Mouse (Mus musculus) embryonic facial prominence, embryonic 11.5 days (tissue): ENCODE measurements around the gene Myog. TPM values are rescaled to one million over a fixed set of nuclear protein-coding genes. Genes with fewer than 3 reads are reported as not detected.

ENCODE experiments used
- ATAC-seq: fragments of 200-750 bp; cut with Nextera tagmentation; replicated peaks from 2 replicates; pipeline ENCODE4 v1.8.0; 2017; ENCODE audit warnings: low read depth; ENCODE audit not compliant: insufficient number of reproducible peaks, low FRiP score, low TSS enrichment
- DNase-seq: peaks from one replicate; pipeline ENCODE4 v3.0.0-alpha.2; 2015; ENCODE audit warnings: low spot score
- H3K27ac ChIP-seq: fragments of 300-500 bp; sonication (generic); replicated peaks from 2 replicates; pipeline ENCODE4 v1.5.1; 2014; ENCODE audit warnings: mild to moderate bottlenecking, low read depth, low read length, control low read depth
- H3K27me3 ChIP-seq: fragments of 300-500 bp; sonication (generic); 2 replicates; pipeline ENCODE4 v1.6.1; 2014; ENCODE audit warnings: mild to moderate bottlenecking, low read length, moderate library complexity, mixed read lengths; ENCODE audit not compliant: control insufficient read depth, insufficient read depth
- H3K36me3 ChIP-seq: fragments of 300-500 bp; sonication (generic); replicated peaks from 2 replicates; pipeline ENCODE4 v1.6.1; 2014; ENCODE audit warnings: low read depth, mild to moderate bottlenecking, low read length, moderate library complexity, mixed read lengths; ENCODE audit not compliant: control insufficient read depth, insufficient read depth
- H3K4me1 ChIP-seq: fragments of 300-500 bp; sonication (generic); 2 replicates; pipeline ENCODE4 v1.6.1; 2014; ENCODE audit warnings: low read length, mixed read lengths; ENCODE audit not compliant: control insufficient read depth, insufficient read depth
- H3K4me2 ChIP-seq: fragments of 300-500 bp; sonication (generic); 2 replicates; pipeline ENCODE4 v1.6.1; 2014; ENCODE audit warnings: low read depth, mild to moderate bottlenecking, control low read depth, low read length, moderate library complexity
- H3K4me3 ChIP-seq: fragments of 300-500 bp; sonication (generic); 2 replicates; pipeline ENCODE4 v1.5.1; 2014; ENCODE audit warnings: low read depth, low read length, control low read depth
- H3K9ac ChIP-seq: fragments of 300-500 bp; sonication (generic); replicated peaks from 2 replicates; pipeline ENCODE4 v1.6.1; 2014; ENCODE audit warnings: mild to moderate bottlenecking, control low read depth, low read length
- H3K9me3 ChIP-seq: fragments of 300-500 bp; sonication (generic); replicated peaks from 2 replicates; pipeline ENCODE4 v1.6.1; 2016; ENCODE audit warnings: mild to moderate bottlenecking, low read length, inconsistent platforms, mixed read lengths; ENCODE audit not compliant: control insufficient read depth
- WGBS: fragments of 180-500 bp; shearing (Covaris S2); extraction: QIAGEN DNeasy Blood & Tissue Kit; methylation state at CpG from one replicate; pipeline ENCODE4 v1.1.7; 2014; 5-methylcytosine and 5-hydroxymethylcytosine counted together
- polyA plus RNA-seq: library from polyadenylated mRNA; unstranded; fragments of >200 nt; fragmentation: Nextera tagmentation; extraction: Ambion mirVana; gene quantifications from 2 replicates; pipeline ENCODE4 v1.2.1, GENCODE M21; 2014

Gene Myog
- polyA plus RNA-seq, 1 experiment from 2014 or later = 19.8 TPM

DNA sequence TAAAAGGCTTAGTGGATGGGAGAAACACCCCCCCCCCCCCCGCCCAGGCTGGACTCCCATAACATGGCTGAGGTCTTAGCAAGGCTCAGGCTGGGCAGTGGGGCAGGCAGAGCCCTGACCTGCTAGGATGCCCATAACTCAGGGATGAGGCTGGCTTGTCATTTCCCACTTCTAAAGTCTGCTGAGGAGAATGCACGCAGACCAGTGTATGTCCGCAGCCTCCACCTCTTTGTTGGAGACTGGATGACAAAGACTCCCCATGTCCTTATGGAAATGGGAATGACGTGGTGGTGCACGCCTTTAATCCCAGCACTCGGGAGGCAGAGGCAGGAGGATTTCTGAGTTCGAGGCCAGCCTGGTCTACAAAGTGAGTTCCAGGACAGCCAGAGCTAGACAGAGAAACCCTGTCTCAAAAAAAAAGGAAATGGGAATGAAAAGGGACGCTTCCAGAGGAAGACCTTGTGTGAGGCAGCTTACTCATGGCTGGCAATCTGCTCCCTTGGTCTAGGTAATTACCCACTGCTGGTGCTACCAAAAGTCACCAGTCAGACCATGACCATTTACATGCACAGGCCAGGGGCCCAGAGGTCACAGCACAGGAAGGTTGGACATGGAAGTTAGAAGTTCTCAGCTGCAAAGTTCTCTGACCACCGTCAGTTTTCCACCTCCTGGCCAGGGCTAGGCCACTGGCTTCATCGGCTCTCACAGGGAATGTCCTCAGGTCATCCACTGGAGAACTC is 43.8 kb downstream of the Myog start:
- Histone ChIP-seq H3K27ac (no peak overlapping the region), H3K27me3 (no peaks in the 10 kb centered on the region), H3K9ac (no peak overlapping the region), H3K4me1 (no peaks in the 10 kb centered on the region), H3K4me3 (no peak overlapping the region), H3K36me3 (no peaks in the 10 kb centered on the region), H3K4me2 (no peak overlapping the region), H3K9me3 (no peaks in the 10 kb centered on the region)
- DNase-seq = no peak
- ATAC-seq = no peak
- 84% methylated on average over 10 of the region's 10 CpGs for WGBS

DNA sequence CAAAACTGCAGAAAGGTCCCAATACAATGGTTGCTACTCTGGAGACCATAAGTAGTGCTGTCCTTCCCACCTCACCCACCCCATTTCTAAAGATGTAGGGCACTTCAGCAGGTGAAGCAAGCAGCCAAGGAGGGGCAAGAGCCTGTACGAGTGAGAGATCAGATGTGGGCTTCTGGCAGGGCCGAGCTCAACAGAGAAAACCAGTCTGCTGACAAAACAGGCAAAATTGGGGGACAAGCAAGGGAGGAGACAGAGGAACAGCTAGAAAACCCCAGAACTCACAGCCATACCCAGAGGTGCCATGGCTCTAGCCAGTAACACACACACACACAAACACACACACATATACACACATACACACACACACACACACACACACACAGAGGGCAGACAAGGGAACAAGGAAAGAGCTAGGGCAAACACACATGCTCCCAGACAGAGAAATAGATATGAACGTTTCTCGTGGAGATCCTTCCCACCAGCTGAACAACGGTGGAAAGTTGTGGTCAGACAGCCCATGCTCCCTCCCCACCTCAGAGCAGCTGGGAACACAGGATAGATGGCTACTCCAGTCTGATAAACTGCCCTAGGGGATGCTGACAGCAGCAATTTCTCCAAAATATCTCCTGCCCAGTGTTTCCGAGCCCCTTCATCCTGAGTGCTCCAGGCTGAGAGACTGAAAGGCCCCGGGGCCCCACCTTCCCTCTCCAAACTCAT is 44.5 kb downstream of the Myog start:
- no peak overlapping the region for H3K4me2 ChIP-seq
- no peak overlapping the region for H3K4me3 ChIP-seq
- H3K27me3 ChIP-seq = no peaks in the 10 kb centered on the region
- H3K36me3 ChIP-seq = no peaks in the 10 kb centered on the region
- H3K9me3 ChIP-seq = no peaks in the 10 kb centered on the region
- no peak overlapping the region for H3K27ac ChIP-seq
- H3K9ac ChIP-seq = no peak overlapping the region
- WGBS = 76% methylated on average over 7 of the region's 7 CpGs
- DNase-seq (no peak), ATAC-seq (no peak)
- no peaks in the 10 kb centered on the region for H3K4me1 ChIP-seq

DNA sequence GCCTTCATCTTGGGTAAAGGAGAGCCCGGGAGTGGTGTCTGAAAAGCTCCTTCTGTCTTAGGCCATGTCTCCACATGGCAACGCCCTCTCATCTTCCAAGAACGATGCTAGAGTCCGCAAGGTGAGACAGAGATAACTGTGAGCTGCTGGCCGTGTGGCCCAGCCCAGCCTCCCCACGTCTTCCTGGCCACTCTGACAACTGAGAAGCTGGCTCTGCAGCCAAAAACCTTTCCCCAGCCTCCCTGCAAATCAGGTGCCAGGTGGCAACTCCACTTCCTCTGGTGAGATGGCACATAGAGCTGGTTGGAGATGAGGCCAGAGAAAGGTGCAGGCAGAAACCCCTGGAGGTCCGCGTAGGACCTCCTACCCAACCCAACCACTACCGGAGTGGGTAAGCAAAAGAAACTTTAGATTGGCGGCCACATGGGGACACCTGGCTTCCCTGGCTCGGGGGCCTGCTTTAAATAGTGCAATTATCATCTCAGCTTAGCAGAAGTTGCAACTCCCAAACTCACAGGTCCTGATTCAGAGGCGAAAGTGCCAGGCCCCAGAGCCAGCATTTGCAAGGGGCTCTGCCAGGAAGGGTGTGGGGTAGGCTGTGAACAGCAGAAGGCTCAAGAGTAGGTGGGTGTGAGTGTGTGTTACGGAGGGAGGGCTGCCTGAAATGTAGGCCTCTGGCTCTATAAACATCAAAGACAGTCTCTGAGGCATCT is 45.6 kb downstream of the Myog start:
- H3K27me3 ChIP-seq = no peaks in the 10 kb centered on the region
- DNase-seq (no peak), ATAC-seq (no peak)
- no peak overlapping the region for H3K4me2 ChIP-seq
- no peaks in the 10 kb centered on the region for H3K9me3 ChIP-seq
- WGBS = 73% methylated on average over 13 of the region's 13 CpGs
- H3K27ac ChIP-seq = no peak overlapping the region
- no peaks in the 10 kb centered on the region for H3K4me1 ChIP-seq
- H3K9ac ChIP-seq = no peak overlapping the region
- no peaks in the 10 kb centered on the region for H3K36me3 ChIP-seq
- no peak overlapping the region for H3K4me3 ChIP-seq

DNA sequence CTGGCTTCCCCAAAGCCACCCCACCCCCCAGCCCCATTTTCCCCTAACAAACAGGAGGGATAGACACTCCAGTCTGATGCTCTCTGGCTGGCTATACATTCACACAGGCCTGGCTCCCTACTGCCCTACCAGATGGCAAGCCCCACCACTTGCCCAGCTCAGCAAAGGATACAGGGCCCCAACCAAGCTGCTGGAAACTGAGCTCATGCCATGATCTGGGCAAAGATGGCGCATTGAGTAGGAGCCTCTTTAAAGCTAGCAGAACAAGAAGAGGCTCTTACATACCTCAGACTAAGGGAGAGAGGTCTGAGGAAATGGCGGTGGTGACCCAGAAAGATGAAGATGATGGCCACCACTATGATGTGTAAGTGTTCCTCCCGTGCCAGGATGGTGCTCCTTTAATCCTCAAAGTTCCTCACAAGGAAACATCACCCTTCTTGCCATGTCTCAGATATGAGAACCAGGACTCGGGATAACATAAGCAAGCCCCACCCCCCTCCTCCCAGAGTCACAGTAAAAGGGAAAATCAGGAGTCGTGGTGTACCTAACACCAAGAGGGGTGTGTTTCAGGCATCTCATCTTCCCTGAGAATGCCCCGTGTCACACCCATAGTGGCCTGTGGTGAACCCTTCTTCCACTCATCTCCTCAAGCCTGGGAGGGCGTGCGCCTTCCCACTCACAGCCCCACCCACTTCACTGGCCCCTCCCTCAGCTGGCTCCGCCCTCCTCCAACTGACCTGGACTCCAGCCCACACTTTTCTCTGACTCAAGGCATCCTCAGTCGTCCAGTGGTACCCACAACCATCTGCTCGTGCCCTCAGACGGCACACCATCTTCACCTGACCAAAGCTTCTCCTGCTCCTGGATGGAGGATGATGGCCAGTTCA is 46.4 kb downstream of the Myog start:
- H3K27me3 ChIP-seq = no peaks in the 10 kb centered on the region
- no peak overlapping the region for H3K27ac ChIP-seq
- no peak overlapping the region for H3K4me3 ChIP-seq
- 77% methylated on average over 12 of the region's 12 CpGs for WGBS
- no peak overlapping the region for H3K9ac ChIP-seq
- no peaks in the 10 kb centered on the region for H3K9me3 ChIP-seq
- H3K36me3 ChIP-seq = no peaks in the 10 kb centered on the region
- H3K4me1 ChIP-seq = no peaks in the 10 kb centered on the region
- DNase-seq (no peak), ATAC-seq (no peak)
- no peak overlapping the region for H3K4me2 ChIP-seq

DNA sequence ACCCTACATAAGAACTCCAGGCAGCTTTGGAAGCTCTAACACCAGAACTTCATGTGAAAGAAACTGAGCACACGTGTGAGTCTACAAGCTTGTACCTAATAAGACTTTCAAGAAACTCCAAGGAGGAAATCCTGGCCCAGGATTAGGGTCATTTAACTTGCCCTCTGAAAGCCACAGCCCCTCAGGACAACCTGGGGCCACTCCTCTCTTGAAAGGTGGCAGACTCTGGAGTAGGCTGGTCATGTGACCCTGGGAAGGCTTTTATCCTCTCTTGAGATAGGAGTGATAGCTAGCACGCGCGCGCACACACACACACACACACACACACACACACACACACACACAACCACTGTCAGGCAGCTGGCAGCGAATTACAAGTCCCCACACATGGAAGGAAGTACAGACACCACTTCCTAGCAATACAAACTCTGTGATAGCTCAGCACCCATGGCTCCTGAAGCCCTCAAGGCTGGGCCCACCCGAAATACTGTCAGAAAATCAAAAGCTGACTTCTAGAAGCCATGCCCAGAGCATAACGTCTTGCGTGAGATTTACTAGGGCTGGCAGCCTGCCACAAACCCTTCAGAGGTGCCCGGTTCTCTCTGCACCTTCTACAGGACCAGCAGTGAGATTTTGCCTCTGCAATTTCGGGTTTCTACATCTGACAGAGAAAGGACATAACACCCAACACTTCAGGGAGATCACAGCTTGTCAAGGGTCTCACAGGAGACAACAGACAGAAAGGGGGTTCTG is 47.3 kb downstream of the Myog start:
- H3K9ac ChIP-seq = no peak overlapping the region
- no peaks in the 10 kb centered on the region for H3K27me3 ChIP-seq
- ATAC-seq (no peak), DNase-seq (no peak)
- no peaks in the 10 kb centered on the region for H3K36me3 ChIP-seq
- no peak overlapping the region for H3K4me2 ChIP-seq
- WGBS = 85% methylated on average over 11 of the region's 11 CpGs
- H3K27ac ChIP-seq = no peak overlapping the region
- no peaks in the 10 kb centered on the region for H3K9me3 ChIP-seq
- H3K4me1 ChIP-seq = no peaks in the 10 kb centered on the region
- H3K4me3 ChIP-seq = no peak overlapping the region

DNA sequence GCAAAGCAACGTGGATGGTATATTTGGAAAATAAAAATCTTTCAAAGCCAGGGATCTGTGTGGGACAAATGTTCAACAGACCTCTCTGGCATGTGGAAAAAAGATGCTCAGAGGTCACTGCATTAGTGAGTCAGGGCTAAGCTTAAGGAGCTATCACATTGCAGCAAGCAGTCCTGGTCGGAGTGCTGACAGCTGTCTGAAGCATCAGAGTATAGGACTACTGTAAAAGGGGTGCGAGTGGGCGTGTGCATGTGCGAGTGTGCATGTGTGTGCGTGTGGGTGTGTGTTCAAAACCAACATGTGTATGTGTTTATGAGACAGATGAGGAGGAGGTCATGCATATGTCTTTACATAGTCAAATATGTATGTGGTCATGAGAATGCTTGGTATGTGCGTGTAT is 49.4 kb downstream of the Myog start:
- Histone ChIP-seq H3K4me1 (no peaks in the 10 kb centered on the region; the same call in 1 of the 2 replicates), H3K9ac (no peak overlapping the region), H3K27me3 (no peaks in the 10 kb centered on the region; the same call in 1 of the 2 replicates), H3K9me3 (no peaks in the 10 kb centered on the region), H3K36me3 (no peaks in the 10 kb centered on the region), H3K4me2 (no peak overlapping the region), H3K27ac (no peak overlapping the region), H3K4me3 (no peak overlapping the region)
- no peak for DNase-seq
- 87% methylated on average over 7 of the region's 7 CpGs for WGBS
- no peak for ATAC-seq
